Mouse (Mus musculus) heart, embryonic 14.5 days (tissue): ENCODE measurements around the gene Traf2. TPM values are rescaled to one million over a fixed set of nuclear protein-coding genes. Genes with fewer than 3 reads are reported as not detected.
"Not testable (repeated sequence)": the region's sequence is repeated elsewhere in the genome, so short reads cannot be mapped to it uniquely, and the experiment has no call there.

Experiments used
- ATAC-seq: fragments of 200-750 bp; cut with Nextera tagmentation; 2 replicates; pipeline ENCODE4 v1.8.0; 2017; ENCODE audit warnings: low read depth, moderate TSS enrichment; ENCODE audit not compliant: insufficient number of reproducible peaks, insufficient read depth, low FRiP score
- H3K27ac ChIP-seq, 2 experiments: fragments of 200-500 bp in 1 of 2; fragments of 300-500 bp in 1 of 2; sonication (generic) in 1 of 2; replicated peaks in 1 of 2; 2 replicates each; pipeline ENCODE4 v1.5.1; 2012 to 2014; ENCODE audit warnings: low read depth in 2 of 2, low read length in 2 of 2, control low read depth in 1 of 2, mild to moderate bottlenecking in 1 of 2, mixed read lengths in 1 of 2; ENCODE audit not compliant: control insufficient read depth in 1 of 2, insufficient read depth in 1 of 2
- H3K27me3 ChIP-seq: fragments of 300-500 bp; sonication (generic); 2 replicates; pipeline ENCODE4 v1.6.1; 2014; ENCODE audit warnings: mild to moderate bottlenecking, low read length, control low read depth; ENCODE audit not compliant: control insufficient read depth, insufficient read depth
- H3K36me3 ChIP-seq: fragments of 300-500 bp; sonication (generic); 2 replicates; pipeline ENCODE4 v1.6.1; 2014; ENCODE audit warnings: mild to moderate bottlenecking, control low read depth, low read length, mixed read lengths; ENCODE audit not compliant: control insufficient read depth, insufficient read depth
- H3K4me1 ChIP-seq, 2 experiments: fragments of 200-500 bp in 1 of 2; fragments of 300-500 bp in 1 of 2; sonication (generic) in 1 of 2; 2 replicates each; pipeline ENCODE4 v1.6.1; 2012 to 2014; ENCODE audit warnings: low read length in 2 of 2, control low read depth in 1 of 2, mixed read lengths in 1 of 2; ENCODE audit not compliant: control insufficient read depth in 2 of 2, insufficient read depth in 2 of 2
- H3K4me2 ChIP-seq: fragments of 300-500 bp; sonication (generic); 2 replicates; pipeline ENCODE4 v1.6.1; 2014; ENCODE audit warnings: mild to moderate bottlenecking, low read length
- H3K4me3 ChIP-seq, 2 experiments: fragments of 200-500 bp in 1 of 2; fragments of 300-500 bp in 1 of 2; sonication (generic) in 1 of 2; 2 replicates each; pipeline ENCODE4 v1.5.1; 2012 to 2014; ENCODE audit warnings: low read length in 2 of 2, mild to moderate bottlenecking in 2 of 2, control low read depth in 1 of 2, low read depth in 1 of 2, moderate library complexity in 1 of 2; ENCODE audit not compliant: control insufficient read depth in 1 of 2, insufficient read depth in 1 of 2
- H3K9ac ChIP-seq: fragments of 300-500 bp; sonication (generic); 2 replicates; pipeline ENCODE4 v1.6.1; 2014; ENCODE audit warnings: mild to moderate bottlenecking, low read length
- H3K9me3 ChIP-seq: fragments of 300-500 bp; sonication (generic); 2 replicates; pipeline ENCODE4 v1.6.1; 2016; ENCODE audit warnings: low read length, control low read depth; ENCODE audit not compliant: control insufficient read depth
- WGBS: fragments of 180-500 bp; shearing (Covaris S2); extraction: QIAGEN DNeasy Blood & Tissue Kit; methylation state at CpG from one replicate; pipeline ENCODE4 v1.1.7; 2014; 5-methylcytosine and 5-hydroxymethylcytosine counted together
- polyA plus RNA-seq: library from polyadenylated mRNA; unstranded; fragments of >200 nt; fragmentation: Nextera tagmentation; extraction: Ambion mirVana; gene quantifications from 2 replicates; pipeline ENCODE4 v1.2.1, GENCODE M21; 2014

Gene Traf2
- polyA plus RNA-seq, 1 experiment from 2014 or later = 19.8 TPM

GRCm38 (mm10) chr2:25560551-25560950 lies 13.8 kb upstream of the Traf2 start:
- 86% methylated on average over 8 of the region's 8 CpGs for WGBS
- no peak overlapping the region for H3K4me2 ChIP-seq

GRCm38 (mm10) chr2:25558774-25559173 lies 12.0 kb upstream of the Traf2 start:
- 79% methylated on average over 6 of the region's 6 CpGs for WGBS
- no peak for ATAC-seq
- peaks cover 4 to 15% of the 10 kb centered on the region in 2 experiments for H3K4me1 ChIP-seq
- H3K4me2 ChIP-seq = peak overlapping the region; percentile 96
- no peaks in the 10 kb centered on the region for H3K9me3 ChIP-seq
- H3K4me3 ChIP-seq = peak overlapping the region; percentile 67 to 77; a peak in 3 of 4 replicates
- peaks cover 47% of the 10 kb centered on the region for H3K36me3 ChIP-seq
- H3K27me3 ChIP-seq = no peaks in the 10 kb centered on the region
- H3K27ac ChIP-seq = no peak overlapping the region
- peak overlapping the region; percentile 91 for H3K9ac ChIP-seq

More at GRCm38 (mm10) chr2:25560551-25560950, 13.8 kb upstream of the Traf2 start:
- Histone ChIP-seq H3K4me3 (no peak overlapping the region), H3K36me3 (peaks cover 64% of the 10 kb centered on the region), H3K4me1 (peaks cover 4 to 15% of the 10 kb centered on the region in 2 experiments), H3K9ac (no peak overlapping the region), H3K9me3 (no peaks in the 10 kb centered on the region), H3K27ac (no peak overlapping the region), H3K27me3 (no peaks in the 10 kb centered on the region)
- no peak for ATAC-seq

GRCm38 (mm10) chr2:25557964-25558360 lies 11.2 kb upstream of the Traf2 start:
- H3K27me3 ChIP-seq = no peaks in the 10 kb centered on the region
- H3K4me1 ChIP-seq = peaks cover 4 to 15% of the 10 kb centered on the region in 2 experiments
- 2% methylated on average over 24 of the region's 24 CpGs for WGBS
- no peaks in the 10 kb centered on the region for H3K9me3 ChIP-seq
- peak overlapping the region; percentile 96 for H3K4me2 ChIP-seq
- H3K4me3 ChIP-seq = peak overlapping the region; percentile 67 to 77
- peak overlapping the region in 1 of 2 experiments; percentile 50; a peak in 3 of 4 replicates for H3K27ac ChIP-seq
- peaks cover 39% of the 10 kb centered on the region for H3K36me3 ChIP-seq
- ATAC-seq = peak; percentile 15; the same call in 1 of the 2 replicates
- H3K9ac ChIP-seq = peak overlapping the region; percentile 91

GRCm38 (mm10) chr2:25557221-25557963 lies 10.7 kb upstream of the Traf2 start, which contains the start of gene Edf1:
Gene Edf1 (plus strand): TSS chr2:25557847.
- under 1% methylated on average over 61 of the region's 61 CpGs for WGBS
- Histone ChIP-seq H3K36me3 (peaks cover 33% of the 10 kb centered on the region), H3K27ac (peak within 1 kb of the TSS; percentile 58 to 65), H3K27me3 (no peaks in the 10 kb centered on the region), H3K9me3 (no peaks in the 10 kb centered on the region), H3K4me1 (peaks cover 4 to 15% of the 10 kb centered on the region in 2 experiments), H3K4me3 (peak within 1 kb of the TSS; percentile 67 to 77), H3K9ac (peak within 1 kb of the TSS; percentile 91), H3K4me2 (peak within 1 kb of the TSS; percentile 96)
- peak; percentile 96 for ATAC-seq

- Histone ChIP-seq H3K4me3 (no peak overlapping the region), H3K9ac (no peak overlapping the region), H3K27me3 (no peaks in the 10 kb centered on the region), H3K4me1 (peaks cover 4 to 15% of the 10 kb centered on the region in 2 experiments), H3K9me3 (no peaks in the 10 kb centered on the region), H3K4me2 (no peak overlapping the region), H3K27ac (no peak overlapping the region), H3K36me3 (peaks cover 22% of the 10 kb centered on the region)
- 42% methylated on average over 1 of the region's 1 CpGs for WGBS
- no peak for ATAC-seq
Measured at GRCm38 (mm10) chr2:25556296-25556695, 9.6 kb upstream of the Traf2 start.

GRCm38 (mm10) chr2:25555479-25555878 lies 8.7 kb upstream of the Traf2 start:
- not testable (repeated sequence) for ATAC-seq, H3K27ac ChIP-seq, H3K27me3 ChIP-seq, H3K9ac ChIP-seq, H3K4me3 ChIP-seq, H3K4me2 ChIP-seq, H3K9me3 ChIP-seq
- 53% methylated on average over 2 of the region's 2 CpGs for WGBS
- Histone ChIP-seq H3K4me1 (peaks cover 4 to 15% of the 10 kb centered on the region in 2 experiments), H3K36me3 (peaks cover 14% of the 10 kb centered on the region)

GRCm38 (mm10) chr2:25553171-25553786 lies 6.5 kb upstream of the Traf2 start:
- H3K4me1 ChIP-seq, H3K27me3 ChIP-seq, H3K9ac ChIP-seq, ATAC-seq, H3K36me3 ChIP-seq, H3K9me3 ChIP-seq, H3K4me2 ChIP-seq, H3K27ac ChIP-seq, H3K4me3 ChIP-seq: not testable (repeated sequence)
- 78% methylated on average over 4 of the region's 4 CpGs for WGBS
